Mouse (Mus musculus): ENCODE results near the gene Myo18a.

Gene Myo18a

DNA sequence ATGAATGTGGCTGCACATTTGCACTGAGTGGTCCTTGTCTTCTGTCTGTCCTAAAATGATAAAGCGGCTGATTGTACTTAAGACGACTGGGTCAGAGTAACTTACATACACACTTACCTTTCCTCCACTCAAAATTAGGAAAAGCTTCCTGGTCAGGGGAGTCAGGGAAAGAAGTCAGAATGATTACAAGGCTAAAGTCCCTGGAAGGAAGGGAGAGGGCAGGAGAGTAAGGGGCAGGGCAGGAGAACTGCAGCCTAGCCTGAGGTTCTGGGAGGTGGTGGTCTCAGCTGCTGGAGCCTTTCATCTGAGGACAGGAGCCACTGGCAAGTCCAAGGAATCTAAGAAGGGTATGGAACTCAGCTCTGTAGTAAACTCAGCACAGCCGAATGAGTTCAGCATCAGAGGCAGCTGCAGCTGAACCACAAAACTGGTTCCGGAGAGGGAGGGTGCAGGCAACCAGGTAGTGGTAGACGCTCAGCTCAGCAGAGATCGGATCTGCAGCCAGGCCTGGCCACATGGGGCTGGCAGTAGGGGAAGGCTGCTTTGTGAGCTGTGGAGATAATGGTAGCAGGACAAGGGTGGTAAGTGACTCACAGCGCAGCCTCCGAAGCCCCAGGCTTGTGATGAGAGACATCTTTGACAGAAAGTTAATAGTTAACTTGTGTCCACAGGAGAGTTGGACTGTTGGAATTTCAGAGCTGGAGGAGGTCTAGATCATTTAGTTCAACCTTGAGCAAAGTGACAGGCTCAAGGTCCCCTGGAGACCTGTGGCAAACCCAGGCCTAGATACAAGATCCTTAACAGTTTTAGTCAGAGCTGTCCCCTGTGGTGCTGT lies 9.1 kb downstream of the Myo18a start:
- DNase-seq (ENCODE audit: low spot score), result no peak

- no peak for DNase-seq (ENCODE audit: low spot score)
Observed at GRCm38 (mm10) chr11:77775701-77776400, 12.8 kb downstream of the Myo18a start.

DNA sequence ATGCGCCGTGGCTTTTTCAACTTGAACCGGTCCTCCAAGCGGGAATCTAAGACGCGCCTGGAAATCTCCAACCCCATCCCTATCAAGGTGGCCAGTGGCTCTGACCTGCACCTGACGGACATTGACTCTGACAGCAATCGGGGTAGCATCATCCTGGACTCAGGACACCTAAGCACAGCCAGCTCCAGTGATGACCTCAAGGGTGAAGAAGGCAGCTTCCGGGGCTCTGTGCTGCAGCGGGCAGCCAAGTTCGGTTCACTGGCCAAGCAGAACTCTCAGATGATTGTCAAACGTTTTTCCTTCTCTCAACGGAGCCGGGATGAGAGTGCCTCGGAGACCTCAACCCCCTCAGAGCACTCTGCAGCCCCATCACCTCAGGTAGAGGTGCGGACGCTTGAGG lies 14.4 kb downstream of the Myo18a start:
- no peak for DNase-seq (ENCODE audit: low spot score)

GRCm38 (mm10) chr11:77777937-77778336 lies 14.9 kb downstream of the Myo18a start:
- DNase-seq (ENCODE audit: low spot score), result no peak

- no peak for DNase-seq (ENCODE audit: low spot score)
Observed at GRCm38 (mm10) chr11:77779240-77779639, 16.2 kb downstream of the Myo18a start.

- DNase-seq (ENCODE audit: low spot score), result no peak
Observed at GRCm38 (mm10) chr11:77781088-77781487, 18.0 kb downstream of the Myo18a start.

- DNase-seq (ENCODE audit: low spot score), result no peak
Observed at GRCm38 (mm10) chr11:77782104-77782815, 19.2 kb downstream of the Myo18a start.

GRCm38 (mm10) chr11:77783211-77783746 lies 20.2 kb downstream of the Myo18a start:
- no peak for DNase-seq (ENCODE audit: low spot score)

GRCm38 (mm10) chr11:77783747-77784646 lies 21.0 kb downstream of the Myo18a start:
- DNase-seq (ENCODE audit: low spot score), result no peak

GRCm38 (mm10) chr11:77784894-77785293 lies 21.8 kb downstream of the Myo18a start:
- DNase-seq (ENCODE audit: low spot score), result no peak

- no peak for DNase-seq (ENCODE audit: low spot score)
Observed at GRCm38 (mm10) chr11:77785396-77785767, 22.3 kb downstream of the Myo18a start.

DNA sequence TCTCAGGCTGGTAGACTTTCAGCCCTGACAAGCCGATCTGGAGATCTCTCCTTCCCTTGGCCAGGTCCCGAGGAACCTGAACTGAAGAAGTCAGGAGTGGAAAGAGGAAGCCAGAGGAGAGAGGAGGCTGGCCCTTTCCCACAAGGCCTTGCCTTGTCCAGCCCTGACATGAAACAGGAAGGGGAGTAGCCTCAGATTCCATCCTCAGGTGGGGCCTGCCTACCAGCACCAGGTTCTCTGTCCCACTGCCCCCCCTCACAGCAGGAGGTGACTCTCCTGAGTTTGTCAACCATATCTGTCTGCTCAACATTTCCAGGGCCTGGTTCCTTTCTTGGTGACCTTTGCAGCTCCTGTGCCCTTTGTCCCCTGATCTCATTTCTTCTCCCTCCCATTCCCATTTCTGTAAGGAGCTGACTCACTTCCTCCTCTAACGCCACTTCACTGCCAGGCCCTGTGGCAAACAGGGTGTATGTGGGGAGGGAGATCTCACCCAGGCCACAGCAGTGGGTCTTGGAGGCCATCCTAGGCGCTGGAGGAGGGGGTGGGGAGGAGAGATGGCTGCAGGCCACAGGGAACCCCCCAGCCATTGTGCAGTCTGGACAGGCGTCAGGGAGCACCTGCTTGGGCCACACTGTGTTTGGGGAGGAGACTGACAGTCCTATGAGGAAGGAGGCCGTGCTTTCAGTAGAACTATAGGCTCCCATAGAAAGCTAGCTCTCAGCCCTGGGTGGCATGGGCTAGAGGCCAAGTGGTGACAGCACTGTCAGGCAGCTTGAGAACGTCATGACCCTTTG lies 22.9 kb downstream of the Myo18a start:
- no peak for DNase-seq (ENCODE audit: low spot score)

GRCm38 (mm10) chr11:77787707-77788106 lies 24.7 kb downstream of the Myo18a start, which contains the start of gene Gm10277:
Gm10277 (minus strand) TSS chr11:77787747.
- DNase-seq (ENCODE audit: low spot score), result no peak

- no peak for DNase-seq (ENCODE audit: low spot score)
Observed at GRCm38 (mm10) chr11:77789512-77789911, 26.5 kb downstream of the Myo18a start.

- no peak for DNase-seq (ENCODE audit: low spot score)
Observed at GRCm38 (mm10) chr11:77790286-77790685, 27.2 kb downstream of the Myo18a start.

- DNase-seq (ENCODE audit: low spot score), result no peak
Observed at GRCm38 (mm10) chr11:77791241-77791727, 28.2 kb downstream of the Myo18a start.

GRCm38 (mm10) chr11:77791752-77792565 lies 28.9 kb downstream of the Myo18a start:
- no peak for DNase-seq (ENCODE audit: low spot score)

DNA sequence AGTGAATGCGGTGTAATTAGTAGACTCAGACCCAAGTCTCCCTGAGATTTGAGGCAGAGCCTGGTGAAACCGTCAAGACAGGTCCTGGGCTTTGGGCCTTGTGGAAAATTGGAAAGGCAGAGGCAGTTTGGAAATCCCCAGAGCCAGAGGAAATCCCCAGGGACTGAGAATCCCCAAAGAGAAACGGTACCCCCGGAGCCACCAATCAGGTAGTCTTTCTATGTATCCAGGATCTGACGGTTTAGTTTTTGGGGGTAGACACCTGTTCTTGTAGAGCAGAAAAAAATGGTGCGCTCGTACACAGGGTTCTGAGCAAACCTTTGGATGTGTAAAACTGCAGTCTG lies 29.5 kb downstream of the Myo18a start:
- DNase-seq (ENCODE audit: low spot score), result no peak

GRCm38 (mm10) chr11:77793238-77793930 lies 30.3 kb downstream of the Myo18a start:
- DNase-seq (ENCODE audit: low spot score), result peak; percentile 84

Data from urinary bladder, postnatal 10 days (tissue).